Mouse (Mus musculus) lung, postnatal 14 days (tissue): Measurements from ENCODE around the gene Aagab.

Experiments
- DNase-seq: peaks from one replicate; pipeline ENCODE4 v3.0.0; 2021

The Aagab gene

GRCm38 (mm10) chr9:63648520-63648918 lies 46.1 kb downstream of the Aagab start:
- DNase-seq, result no peak

GRCm38 (mm10) chr9:63649841-63650545 lies 47.5 kb downstream of the Aagab start:
- DNase-seq, result peak; percentile 47

GRCm38 (mm10) chr9:63650905-63651304 lies 48.4 kb downstream of the Aagab start:
- DNase-seq, result peak; percentile 48

GRCm38 (mm10) chr9:63651594-63651993 lies 49.1 kb downstream of the Aagab start:
- peak; percentile 55 for DNase-seq

GRCm38 (mm10) chr9:63653666-63654065 lies 51.2 kb downstream of the Aagab start:
- peak; percentile 35 for DNase-seq

- DNase-seq, result no peak
These were observed 52.1 kb downstream of the Aagab start for GRCm38 (mm10) chr9:63654575-63654974.

GRCm38 (mm10) chr9:63655092-63655491 lies 52.6 kb downstream of the Aagab start:
- DNase-seq, result no peak

GRCm38 (mm10) chr9:63657167-63657566 lies 54.7 kb downstream of the Aagab start:
- peak; percentile 67 for DNase-seq

- no peak for DNase-seq
These were observed 56.0 kb downstream of the Aagab start for GRCm38 (mm10) chr9:63658436-63658835.

- DNase-seq, result peak; percentile 42
These were observed 56.5 kb downstream of the Aagab start for GRCm38 (mm10) chr9:63658970-63659371.

GRCm38 (mm10) chr9:63660061-63660460 lies 57.6 kb downstream of the Aagab start:
- DNase-seq, result no peak

- no peak for DNase-seq
These were observed 58.2 kb downstream of the Aagab start for GRCm38 (mm10) chr9:63660691-63661090.

- no peak for DNase-seq
These were observed 60.3 kb downstream of the Aagab start for GRCm38 (mm10) chr9:63662759-63663158.

- DNase-seq, result no peak
These were observed 60.8 kb downstream of the Aagab start for GRCm38 (mm10) chr9:63663222-63663621.

- no peak for DNase-seq
These were observed 61.9 kb downstream of the Aagab start for GRCm38 (mm10) chr9:63664300-63664745.

GRCm38 (mm10) chr9:63664792-63665646 lies 62.6 kb downstream of the Aagab start:
- no peak for DNase-seq

- peak; percentile 37 for DNase-seq
These were observed 64.3 kb downstream of the Aagab start for GRCm38 (mm10) chr9:63666612-63667372.

GRCm38 (mm10) chr9:63667373-63667724 lies 64.9 kb downstream of the Aagab start:
- DNase-seq, result no peak

- DNase-seq, result no peak
These were observed 66.2 kb downstream of the Aagab start for GRCm38 (mm10) chr9:63668621-63669020.

- no peak for DNase-seq
These were observed 67.4 kb downstream of the Aagab start for GRCm38 (mm10) chr9:63669816-63670215.

- DNase-seq, result peak; percentile 28
These were observed 70.5 kb downstream of the Aagab start for GRCm38 (mm10) chr9:63672797-63673493.

GRCm38 (mm10) chr9:63673494-63673805 lies 71.0 kb downstream of the Aagab start:
- no peak for DNase-seq

- DNase-seq, result no peak
These were observed 72.2 kb downstream of the Aagab start for GRCm38 (mm10) chr9:63674613-63675012.
